Mouse (Mus musculus) ES-Bruce4 (cell line): ENCODE data around the gene Ttc7b.

ENCODE experiments used
- CTCF ChIP-seq: IDR thresholded peaks from one replicate; pipeline ENCODE4 v1.8.1; 2011; ENCODE audit warnings: low read depth, low read length
- EP300 ChIP-seq: IDR thresholded peaks from 2 replicates; pipeline ENCODE4 v1.6.1; 2011; ENCODE audit warnings: low read depth, low read length; ENCODE audit not compliant: insufficient read depth
- POLR2A ChIP-seq: IDR thresholded peaks from one replicate; pipeline ENCODE4 v1.8.1; 2011; ENCODE audit warnings: low read length; ENCODE audit not compliant: insufficient read depth

- TF ChIP-seq POLR2A (no peak), CTCF (no peak), EP300 (no peak)
Measured at GRCm38 (mm10) chr12:100408714-100409113, 111.9 kb downstream of the Ttc7b start.
